Mouse (Mus musculus) kidney, postnatal 0 days (tissue): Measurements from ENCODE around the gene Atp5g2. TPM values are rescaled to one million over a fixed set of nuclear protein-coding genes. Genes with fewer than 3 reads are reported as not detected.

Experiments used
- ATAC-seq: fragments of 200-750 bp; cut with Nextera tagmentation; replicated peaks from 2 replicates; pipeline ENCODE4 v1.8.0; 2017; ENCODE audit warnings: low read depth, moderate number of reproducible peaks, moderate TSS enrichment, moderate library complexity; ENCODE audit not compliant: low FRiP score
- DNase-seq: peaks from one replicate; pipeline ENCODE4 v3.0.0-alpha.2; 2016; ENCODE audit warnings: low spot score
- H3K27ac ChIP-seq: fragments of 300-500 bp; sonication (generic); 2 replicates; pipeline ENCODE4 v1.5.1; 2014; ENCODE audit warnings: mild to moderate bottlenecking
- H3K27me3 ChIP-seq: fragments of 300-500 bp; sonication (generic); 2 replicates; pipeline ENCODE4 v1.6.1; 2014; ENCODE audit warnings: low read length, mixed read lengths; ENCODE audit not compliant: insufficient read depth
- H3K36me3 ChIP-seq: fragments of 300-500 bp; sonication (generic); 2 replicates; pipeline ENCODE4 v1.6.1; 2014; ENCODE audit warnings: low read length, mixed read lengths; ENCODE audit not compliant: insufficient read depth
- H3K4me1 ChIP-seq: fragments of 300-500 bp; sonication (generic); replicated peaks from 2 replicates; pipeline ENCODE4 v1.6.1; 2014; ENCODE audit warnings: antibody characterized with exemption, low read length, mixed read lengths; ENCODE audit not compliant: insufficient read depth
- H3K4me2 ChIP-seq: fragments of 300-500 bp; sonication (generic); 2 replicates; pipeline ENCODE4 v1.6.1; 2014; ENCODE audit warnings: mild to moderate bottlenecking, low read length, moderate library complexity, mixed read lengths
- H3K4me3 ChIP-seq: fragments of 300-500 bp; sonication (generic); replicated peaks from 2 replicates; pipeline ENCODE4 v1.5.1; 2014; ENCODE audit warnings: low read depth, low read length
- H3K9ac ChIP-seq: fragments of 300-500 bp; sonication (generic); 2 replicates; pipeline ENCODE4 v1.6.1; 2014; ENCODE audit warnings: low read depth, low read length
- H3K9me3 ChIP-seq: fragments of 300-500 bp; sonication (generic); replicated peaks from 2 replicates; pipeline ENCODE4 v1.6.1; 2016; ENCODE audit warnings: low read length, inconsistent platforms, mixed read lengths
- CTCF ChIP-seq: IDR thresholded peaks from 2 replicates; pipeline ENCODE4 v1.5.1; 2016; ENCODE audit warnings: antibody characterized with exemption, low read depth, mild to moderate bottlenecking, moderate library complexity
- WGBS: fragments of 180-500 bp; shearing (Covaris S2); extraction: QIAGEN DNeasy Blood & Tissue Kit; methylation state at CpG from one replicate; pipeline ENCODE4 v1.1.7; 2014; 5-methylcytosine and 5-hydroxymethylcytosine counted together
- polyA plus RNA-seq: library from polyadenylated mRNA; unstranded; fragments of >200 nt; fragmentation: Nextera tagmentation; extraction: Ambion mirVana; gene quantifications from 2 replicates; pipeline ENCODE4 v1.2.1, GENCODE M21; 2015

The Atp5g2 gene
- polyA plus RNA-seq, 1 experiment from 2014 or later: 102 TPM

DNA sequence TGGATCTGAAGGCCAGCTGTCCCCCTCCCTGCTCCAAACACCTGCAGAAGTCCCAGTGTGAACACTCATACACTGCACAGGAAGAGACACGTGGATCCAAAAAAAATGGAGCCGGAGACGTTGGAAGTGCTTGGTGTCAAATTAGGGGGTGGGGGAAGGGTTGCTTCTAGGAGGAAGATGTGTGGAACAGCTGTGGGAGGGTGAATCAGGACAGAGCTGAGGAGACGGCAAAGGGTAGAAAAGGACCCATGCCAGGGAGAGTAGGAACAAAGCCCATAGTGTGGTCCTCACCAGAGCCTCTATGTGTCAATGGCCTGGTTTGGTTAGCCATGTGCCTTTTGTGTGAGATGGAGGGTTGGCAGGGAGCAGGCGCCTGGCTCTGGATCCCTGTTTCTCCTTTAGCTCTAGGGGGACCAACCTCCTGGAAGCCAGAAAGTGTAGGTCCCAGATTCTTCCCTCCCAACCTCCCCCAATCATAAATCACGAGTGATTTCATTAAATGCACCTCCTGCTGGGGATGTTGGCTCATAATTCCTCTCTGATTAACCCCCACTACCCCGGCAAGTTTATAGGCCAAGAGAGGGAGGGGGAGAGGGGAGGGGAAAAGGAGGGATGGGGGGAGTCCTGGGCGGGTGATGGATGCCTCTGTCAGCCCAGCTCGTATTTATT is 33.2 kb upstream of the Atp5g2 start:
- 10% methylated on average over 9 of the region's 9 CpGs for WGBS
- H3K4me1 ChIP-seq: no peaks in the 10 kb centered on the region
- H3K4me3 ChIP-seq: no peak overlapping the region
- TF ChIP-seq CTCF: no peak
- ATAC-seq (0 out of 2 replicates have a peak, but pooled peaks have one; percentile 14), DNase-seq (peak; percentile 21)
- no peak overlapping the region for H3K4me2 ChIP-seq
- H3K27ac ChIP-seq: no peak overlapping the region
- H3K9ac ChIP-seq: no peak overlapping the region
- H3K9me3 ChIP-seq: no peaks in the 10 kb centered on the region
- H3K27me3 ChIP-seq: no peaks in the 10 kb centered on the region
- peaks cover 28% of the 10 kb centered on the region for H3K36me3 ChIP-seq

DNA sequence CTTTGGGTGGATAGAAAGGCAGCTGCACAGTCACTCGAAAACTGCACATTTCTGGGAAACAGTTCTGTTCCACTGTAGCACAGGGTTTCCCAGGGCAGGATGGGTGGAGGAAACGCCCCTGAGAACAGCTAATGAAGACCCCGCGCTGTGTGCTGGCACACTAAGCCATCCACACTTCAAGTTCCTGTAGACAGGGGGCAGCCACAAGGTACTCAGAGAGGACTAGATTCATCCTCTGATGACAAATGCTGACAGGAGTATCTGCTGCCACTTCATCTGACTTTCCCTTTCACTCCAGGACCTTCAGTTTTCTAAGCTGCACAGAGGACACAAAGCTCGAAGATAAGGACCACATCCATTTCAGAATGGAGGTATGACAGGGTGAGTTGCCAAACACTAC is 32.7 kb upstream of the Atp5g2 start:
- no peak for TF ChIP-seq CTCF
- 70% methylated on average over 5 of the region's 5 CpGs for WGBS
- Histone ChIP-seq H3K27ac (no peak overlapping the region), H3K36me3 (peaks cover 23% of the 10 kb centered on the region), H3K27me3 (no peaks in the 10 kb centered on the region), H3K4me1 (no peaks in the 10 kb centered on the region), H3K9me3 (no peaks in the 10 kb centered on the region), H3K4me2 (no peak overlapping the region), H3K4me3 (no peak overlapping the region), H3K9ac (no peak overlapping the region)
- DNase-seq: no peak
- ATAC-seq: no peak

DNA sequence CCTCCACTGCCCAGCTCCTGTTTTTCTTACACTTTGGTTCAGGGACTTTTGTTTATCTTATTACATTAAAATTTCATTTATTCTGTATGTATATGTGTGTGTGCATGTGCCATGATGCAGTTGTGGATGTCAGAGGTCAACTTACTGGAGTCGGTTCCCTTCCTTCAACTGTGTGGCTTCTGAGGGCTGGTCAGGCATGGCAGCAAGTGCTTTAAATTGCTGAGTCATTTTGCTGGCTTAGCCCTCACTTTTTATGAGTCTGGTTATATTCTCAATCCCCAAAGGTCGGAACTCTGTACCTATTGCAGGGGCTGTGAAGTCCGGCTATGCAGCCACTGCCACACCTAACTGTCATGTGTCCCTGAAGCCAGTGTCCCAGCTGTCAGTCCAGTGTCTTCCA is 30.8 kb upstream of the Atp5g2 start:
- H3K36me3 ChIP-seq: peaks cover 8% of the 10 kb centered on the region; the same call in 1 of the 2 replicates
- no peak overlapping the region for H3K27ac ChIP-seq
- TF ChIP-seq CTCF: no peak
- 63% methylated on average over 3 of the region's 3 CpGs for WGBS
- H3K4me3 ChIP-seq: no peak overlapping the region
- ATAC-seq (no peak), DNase-seq (no peak)
- no peak overlapping the region for H3K9ac ChIP-seq
- no peaks in the 10 kb centered on the region for H3K4me1 ChIP-seq
- no peak overlapping the region for H3K4me2 ChIP-seq
- H3K9me3 ChIP-seq: no peaks in the 10 kb centered on the region
- no peaks in the 10 kb centered on the region for H3K27me3 ChIP-seq

DNA sequence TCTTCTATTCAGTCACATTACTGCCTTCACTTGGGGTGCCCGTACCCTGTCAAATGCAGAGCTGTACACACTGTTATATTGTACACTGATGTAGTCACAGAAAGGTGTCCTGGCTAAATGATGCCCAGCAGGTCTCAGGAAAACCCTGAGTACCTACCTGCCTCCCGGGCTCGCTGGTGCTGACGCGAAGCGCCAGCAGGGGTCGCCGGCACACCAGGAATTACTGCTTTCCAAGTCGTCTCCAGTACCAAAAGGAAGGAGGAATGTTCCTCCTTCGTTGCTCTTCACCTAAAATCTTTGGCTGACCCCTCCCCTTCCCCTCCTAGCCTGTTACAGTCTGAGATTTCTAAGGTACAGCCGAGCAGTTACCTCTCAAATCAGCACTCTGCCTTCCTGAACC is 26.0 kb upstream of the Atp5g2 start:
- Histone ChIP-seq H3K9ac (no peak overlapping the region), H3K4me3 (no peak overlapping the region), H3K27ac (no peak overlapping the region), H3K27me3 (peaks cover 38% of the 10 kb centered on the region), H3K9me3 (no peaks in the 10 kb centered on the region), H3K4me1 (0 out of 2 replicates have a peak, but pooled peaks cover 3% of the 10 kb centered on the region), H3K4me2 (no peak overlapping the region), H3K36me3 (no peaks in the 10 kb centered on the region)
- peak; percentile 90 for TF ChIP-seq CTCF
- WGBS: 2% methylated on average over 11 of the region's 11 CpGs
- peak; percentile 83 for DNase-seq
- ATAC-seq: no peak

DNA sequence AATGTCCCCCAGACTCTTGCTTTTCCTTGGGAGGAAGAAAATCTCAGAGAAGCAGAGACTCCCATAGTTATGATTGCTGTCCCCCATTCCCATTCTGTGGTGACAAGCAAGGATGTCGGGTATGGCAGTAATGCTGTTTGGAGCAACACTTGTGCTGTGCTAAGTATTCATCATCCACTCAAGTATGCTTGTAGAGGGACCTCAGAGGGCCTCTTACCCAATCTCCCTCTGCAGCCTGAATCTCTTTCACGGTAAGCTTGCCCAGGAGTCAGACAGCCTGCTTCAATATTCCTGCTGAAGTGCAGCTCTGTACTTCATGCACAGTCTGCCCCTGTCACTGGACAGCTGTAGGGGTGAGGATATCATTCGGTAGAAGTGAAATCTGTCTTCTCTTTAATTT is 24.7 kb upstream of the Atp5g2 start:
- no peak overlapping the region for H3K4me3 ChIP-seq
- 34% methylated on average over 3 of the region's 3 CpGs for WGBS
- TF ChIP-seq CTCF: no peak
- H3K27ac ChIP-seq: no peak overlapping the region
- no peak overlapping the region for H3K4me2 ChIP-seq
- no peaks in the 10 kb centered on the region for H3K9me3 ChIP-seq
- H3K36me3 ChIP-seq: no peaks in the 10 kb centered on the region
- H3K9ac ChIP-seq: no peak overlapping the region
- H3K4me1 ChIP-seq: peaks cover 6% of the 10 kb centered on the region; the same call in 1 of the 2 replicates
- peaks cover 38% of the 10 kb centered on the region for H3K27me3 ChIP-seq
- ATAC-seq (no peak), DNase-seq (no peak)

DNA sequence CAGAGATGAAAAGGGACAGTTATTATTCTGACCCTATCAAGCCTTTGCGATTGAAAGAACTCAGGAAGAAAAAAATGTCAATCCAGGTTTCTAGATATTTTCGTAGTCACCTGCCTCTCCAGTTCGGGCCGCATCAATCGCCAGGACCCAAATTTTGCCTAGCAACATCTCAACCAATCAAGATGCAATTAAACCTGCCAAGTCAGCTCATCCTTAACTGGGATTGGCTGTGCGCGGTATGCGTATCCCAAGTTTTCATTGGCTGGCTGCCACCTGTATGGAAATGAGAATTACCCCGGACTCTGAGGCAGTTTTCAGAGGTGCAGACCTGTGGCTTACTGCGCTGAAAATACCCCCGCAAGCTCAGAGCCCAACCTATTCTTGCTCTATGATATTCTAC is 21.4 kb upstream of the Atp5g2 start:
- peak; percentile 87 for DNase-seq
- no peak overlapping the region for H3K27ac ChIP-seq
- no peaks in the 10 kb centered on the region for H3K9me3 ChIP-seq
- H3K36me3 ChIP-seq: no peaks in the 10 kb centered on the region
- WGBS: 1% methylated on average over 11 of the region's 11 CpGs
- peaks cover 42% of the 10 kb centered on the region for H3K27me3 ChIP-seq
- H3K4me3 ChIP-seq: peak overlapping the region; percentile 44; the same call in 1 of the 2 replicates
- peaks cover 6% of the 10 kb centered on the region; the same call in 1 of the 2 replicates for H3K4me1 ChIP-seq
- no peak overlapping the region for H3K9ac ChIP-seq
- TF ChIP-seq CTCF: no peak
- peak overlapping the region; percentile 96 for H3K4me2 ChIP-seq
- ATAC-seq: peak; percentile 67
